ENCODE assay signal across 8 mouse cellular contexts in genomic region chr17:25618508-25619056, GRCm38 (mm10). TPM values are rescaled to one million over a fixed set of nuclear protein-coding genes. Genes with fewer than 3 reads are reported as not detected.
DNase-seq lines count a peak whose midpoint lies in the region; ATAC-seq lines count a peak whose summit lies in the region.

No protein-coding gene starts in this region.

- DNase-seq in cerebellum, adult 8-10 months = peak; percentile 25
- no peak for DNase-seq in cerebellum, adult 9-10 months
- DNase-seq in retina, postnatal 1 day = peak; percentile 85
- no peak for DNase-seq in retina, embryonic 14.5 days (ENCODE audit: low spot score)
- DNase-seq in right cerebral cortex, adult 18-20 months = peak; percentile 77
- no peak for DNase-seq in adipocyte (ENCODE audit: low spot score)
- DNase-seq in spleen, postnatal 14 days (ENCODE audit: low spot score in 2 of 2) = no peak

- no peak overlapping the region for H3K9ac ChIP-seq in intestine, embryonic 15.5 days

- ATAC-seq in intestine, embryonic 15.5 days = peak; percentile 53; the same call in 1 of the 2 replicates

- peak overlapping the region; percentile 5; the same call in 1 of the 2 replicates for H3K4me2 ChIP-seq in intestine, embryonic 15.5 days (replicated peaks)

- H3K4me1 ChIP-seq in intestine, embryonic 15.5 days (replicated peaks) = 0 out of 2 replicates have a peak, but pooled peaks cover 7% of the 10 kb centered on the region

- H3K27me3 ChIP-seq in intestine, embryonic 15.5 days (replicated peaks) = no peaks in the 10 kb centered on the region

- 44% methylated on average over 16 of the region's 16 CpGs for WGBS in intestine, embryonic 15.5 days

- H3K4me3 ChIP-seq in intestine, embryonic 15.5 days (replicated peaks) = no peak overlapping the region

- H3K9me3 ChIP-seq in intestine, embryonic 15.5 days = no peaks in the 10 kb centered on the region; the same call in 1 of the 2 replicates

- peak overlapping the region; percentile 57; the same call in 1 of the 2 replicates for H3K27ac ChIP-seq in intestine, embryonic 15.5 days

- no peaks in the 10 kb centered on the region for H3K36me3 ChIP-seq in intestine, embryonic 15.5 days

RNA-seq across cellular contexts. Expression of gene Lmf1, which starts 39.7 kb away (rescaled TPM):
- polyA plus RNA-seq in intestine, embryonic 15.5 days (2015; fragmentation: Nextera tagmentation; extraction: Ambion mirVana) = 33.0 and 35.9 TPM in 2 replicates

RNA-seq across cellular contexts. Expression of gene Sox8, which starts 48.1 kb away (rescaled TPM):
- 5.8 and 6.1 TPM in 2 replicates for polyA plus RNA-seq in intestine, embryonic 15.5 days (2015; fragmentation: Nextera tagmentation; extraction: Ambion mirVana)

Comparison
In these comparisons a context has a peak if more than half of its experiments do, and no peak if none do; other contexts are left out.
1. DNase-seq: peak in cerebellum, adult 8-10 months (single experiment), retina, postnatal 1 day (single experiment) and right cerebral cortex, adult 18-20 months (single experiment); none in cerebellum, adult 9-10 months (single experiment), retina, embryonic 14.5 days (single experiment), adipocyte (single experiment) and spleen, postnatal 14 days (0 of 2).